Mouse (Mus musculus): ENCODE measurements at regions not wholly inside any gene's neighbourhood (a gene's known extent, or its start where the extent isn't known, plus 50 kb on each side); places are given as distances from the start of the nearest gene placed in this dataset.

GRCm38 (mm10) chr11:20882756-20883155 is 51.9 kb upstream of the Lgalsl start:
- DNase-seq, result no peak

GRCm38 (mm10) chr11:20883907-20884306 is 53.1 kb upstream of the Lgalsl start:
- DNase-seq, result no peak

GRCm38 (mm10) chr11:20887044-20887443 is 56.2 kb upstream of the Lgalsl start:
- no peak for DNase-seq

- no peak for DNase-seq
Measured at GRCm38 (mm10) chr11:20890479-20890878, 59.6 kb upstream of the Lgalsl start.

GRCm38 (mm10) chr11:20891711-20892110 is 60.9 kb upstream of the Lgalsl start:
- DNase-seq, result no peak

GRCm38 (mm10) chr11:20896277-20897123 is 65.6 kb upstream of the Lgalsl start:
- no peak for DNase-seq

GRCm38 (mm10) chr11:20897468-20897867 is 66.6 kb upstream of the Lgalsl start:
- DNase-seq, result no peak

GRCm38 (mm10) chr11:20898558-20898957 is 67.7 kb upstream of the Lgalsl start:
- peak; percentile 12 for DNase-seq

GRCm38 (mm10) chr11:20899766-20900165 is 68.9 kb upstream of the Lgalsl start:
- no peak for DNase-seq

GRCm38 (mm10) chr11:20902001-20902400 is 71.1 kb upstream of the Lgalsl start:
- DNase-seq, result no peak

- no peak for DNase-seq
Measured at GRCm38 (mm10) chr11:20902910-20903309, 72.1 kb upstream of the Lgalsl start.

GRCm38 (mm10) chr11:20907996-20908395 is 77.1 kb upstream of the Lgalsl start:
- no peak for DNase-seq

- no peak for DNase-seq
Measured at GRCm38 (mm10) chr11:20908471-20908870, 77.6 kb upstream of the Lgalsl start.

- DNase-seq, result no peak
Measured at GRCm38 (mm10) chr11:20913042-20913441, 82.2 kb upstream of the Lgalsl start.

- DNase-seq, result peak; percentile 82
Measured at GRCm38 (mm10) chr11:20913598-20914296, 82.9 kb upstream of the Lgalsl start.

GRCm38 (mm10) chr11:20914297-20914997 is 83.6 kb upstream of the Lgalsl start:
- DNase-seq, result no peak

- DNase-seq, result peak; percentile 73
Measured at GRCm38 (mm10) chr11:20915182-20915602, 84.3 kb upstream of the Lgalsl start.

GRCm38 (mm10) chr11:20915687-20916432 is 85.0 kb upstream of the Lgalsl start:
- DNase-seq, result no peak

- peak; percentile 14 for DNase-seq
Measured at GRCm38 (mm10) chr11:20916473-20916911, 85.6 kb upstream of the Lgalsl start.

- DNase-seq, result peak; percentile 8
Measured at GRCm38 (mm10) chr11:20916961-20917360, 86.1 kb upstream of the Lgalsl start.

GRCm38 (mm10) chr11:20917483-20917882 is 86.6 kb upstream of the Lgalsl start:
- no peak for DNase-seq

GRCm38 (mm10) chr11:20923115-20923514 is 92.3 kb upstream of the Lgalsl start:
- DNase-seq, result no peak

GRCm38 (mm10) chr11:20929426-20929825 is 98.6 kb upstream of the Lgalsl start:
- no peak for DNase-seq

Measured in right cerebral cortex, adult 18-20 months (tissue).